Mouse (Mus musculus) lung, postnatal 0 days (tissue): ENCODE measurements around the gene Vgll1. TPM values are rescaled to one million over a fixed set of nuclear protein-coding genes. Genes with fewer than 3 reads are reported as not detected.

ENCODE experiments used
- ATAC-seq: fragments of 200-750 bp; cut with Nextera tagmentation; 2 replicates; pipeline ENCODE4 v1.8.0; 2017; ENCODE audit warnings: moderate library complexity
- DNase-seq: peaks from one replicate; pipeline ENCODE4 v3.0.0-alpha.2; 2016; ENCODE audit warnings: low spot score
- H3K27ac ChIP-seq: fragments of 300-500 bp; sonication (generic); 2 replicates; pipeline ENCODE4 v1.5.1; 2014; ENCODE audit warnings: antibody characterized with exemption, mild to moderate bottlenecking, low read length, mixed read lengths
- H3K27me3 ChIP-seq: fragments of 300-500 bp; sonication (generic); replicated peaks from 2 replicates; pipeline ENCODE4 v1.6.1; 2014; ENCODE audit warnings: low read length, mixed read lengths; ENCODE audit not compliant: insufficient read depth
- H3K36me3 ChIP-seq: fragments of 300-500 bp; sonication (generic); 2 replicates; pipeline ENCODE4 v1.6.1; 2014; ENCODE audit warnings: low read length, mixed read lengths; ENCODE audit not compliant: insufficient read depth
- H3K4me1 ChIP-seq: fragments of 300-500 bp; sonication (generic); 2 replicates; pipeline ENCODE4 v1.6.1; 2014; ENCODE audit warnings: antibody characterized with exemption, low read depth, low read length, mixed read lengths; ENCODE audit not compliant: insufficient read depth
- H3K4me2 ChIP-seq: fragments of 300-500 bp; sonication (generic); replicated peaks from 2 replicates; pipeline ENCODE4 v1.6.1; 2014; ENCODE audit warnings: low read depth, mild to moderate bottlenecking, low read length, moderate library complexity, mixed read lengths
- H3K4me3 ChIP-seq: fragments of 300-500 bp; sonication (generic); 2 replicates; pipeline ENCODE4 v1.5.1; 2014; ENCODE audit warnings: low read depth, low read length
- H3K9ac ChIP-seq: fragments of 300-500 bp; sonication (generic); replicated peaks from 2 replicates; pipeline ENCODE4 v1.6.1; 2014; ENCODE audit warnings: low read depth, mild to moderate bottlenecking
- H3K9me3 ChIP-seq: fragments of 300-500 bp; sonication (generic); 2 replicates; pipeline ENCODE4 v1.6.1; 2016; ENCODE audit warnings: low read length, mixed read lengths
- CTCF ChIP-seq: IDR thresholded peaks from 2 replicates; pipeline ENCODE4 v1.5.1; 2016; ENCODE audit warnings: antibody characterized with exemption, mild to moderate bottlenecking
- EP300 ChIP-seq: IDR thresholded peaks from 2 replicates; pipeline ENCODE4 v1.6.1; 2016; ENCODE audit warnings: antibody characterized with exemption, mild to moderate bottlenecking, control low read depth
- WGBS: fragments of 180-500 bp; shearing (Covaris S2); extraction: QIAGEN DNeasy Blood & Tissue Kit; methylation state at CpG from one replicate; pipeline ENCODE4 v1.1.7; 2014; 5-methylcytosine and 5-hydroxymethylcytosine counted together
- polyA plus RNA-seq: library from polyadenylated mRNA; unstranded; fragments of >200 nt; fragmentation: Nextera tagmentation; extraction: Ambion mirVana; gene quantifications from 2 replicates; pipeline ENCODE4 v1.2.1, GENCODE M21; 2015

Vgll1 gene
- 0.17 and 0.20 TPM in 2 replicates for polyA plus RNA-seq

DNA sequence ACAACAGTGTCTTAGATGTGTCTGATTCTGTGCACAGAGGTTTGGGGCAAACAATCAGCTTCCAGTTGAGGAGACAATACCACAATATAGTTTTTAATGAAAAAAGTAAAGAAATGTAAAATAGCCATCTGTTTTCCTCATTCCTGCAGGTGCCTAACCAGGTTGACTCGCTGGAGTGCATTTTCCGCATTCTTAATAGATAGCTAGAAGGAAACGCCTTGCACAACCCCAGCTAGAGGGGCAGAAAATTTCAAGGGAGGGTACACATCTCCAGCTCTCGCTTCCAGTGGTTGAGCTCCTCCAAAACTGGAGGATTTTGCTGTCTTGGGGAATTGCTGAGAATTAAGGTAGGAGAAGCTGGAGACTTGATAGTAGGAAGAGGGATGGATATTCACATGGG is at the start of gene Vgll1:
Gene Vgll1, plus strand, starts transcription at position 301 of the 400 bp plus-strand sequence.
- Histone ChIP-seq H3K4me2 (no peak within 1 kb of the TSS), H3K36me3 (no peaks in the 10 kb centered on the region), H3K27ac (no peak within 1 kb of the TSS), H3K4me3 (no peak within 1 kb of the TSS), H3K27me3 (no peaks in the 10 kb centered on the region), H3K4me1 (no peaks in the 10 kb centered on the region), H3K9ac (no peak within 1 kb of the TSS), H3K9me3 (no peaks in the 10 kb centered on the region)
- 74% methylated on average over 4 of the region's 4 CpGs for WGBS
- no peak for ATAC-seq
- TF ChIP-seq EP300 (no peak), CTCF (no peak)
- no peak for DNase-seq

DNA sequence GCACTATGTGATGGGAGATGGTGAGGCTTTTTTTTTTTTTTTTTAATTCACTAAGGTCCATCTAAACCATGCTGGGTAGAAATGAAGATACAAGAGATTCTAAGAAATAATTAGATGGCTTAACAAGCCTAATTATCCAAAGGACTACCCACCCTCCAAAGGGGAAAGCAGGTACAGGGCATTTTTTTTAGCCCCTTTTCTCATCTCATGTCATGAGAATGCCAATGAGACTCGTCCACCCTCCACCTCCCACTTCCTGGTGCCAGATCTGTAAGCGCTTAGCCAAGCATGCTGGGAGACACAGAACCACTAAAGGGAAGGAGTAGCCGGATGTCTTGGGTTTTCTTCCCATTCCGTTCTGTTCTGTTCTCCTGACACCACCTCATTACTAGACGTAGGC is 45.1 kb upstream of the Vgll1 start, which contains the start of gene Brs3:
Gene Brs3, plus strand, starts transcription at position 301 of the 400 bp plus-strand sequence.
- Histone ChIP-seq H3K27me3 (no peaks in the 10 kb centered on the region), H3K27ac (no peak within 1 kb of the TSS)

DNA sequence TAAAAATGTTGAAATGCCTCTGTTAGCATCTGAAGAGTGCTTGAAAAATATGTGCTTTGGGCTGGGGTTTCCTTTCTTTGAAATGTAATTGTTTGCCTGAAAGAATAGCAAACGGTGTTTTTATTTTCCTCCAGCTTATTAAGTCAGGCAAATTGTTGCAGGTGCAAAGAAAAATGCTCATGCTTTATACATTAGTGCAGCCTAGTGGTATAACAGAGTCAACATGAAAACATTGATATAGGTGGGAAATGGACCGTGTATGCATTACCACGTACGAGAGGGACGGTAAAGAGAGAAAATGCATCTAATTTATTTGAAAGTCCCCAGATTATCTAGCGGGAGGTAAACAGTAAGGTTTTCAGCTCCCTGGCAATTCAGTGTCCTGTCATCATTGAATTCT is 44.0 kb upstream of the Vgll1 start:
- Histone ChIP-seq H3K36me3 (no peaks in the 10 kb centered on the region), H3K4me2 (no peak overlapping the region), H3K27me3 (no peaks in the 10 kb centered on the region), H3K4me3 (no peak overlapping the region), H3K4me1 (no peaks in the 10 kb centered on the region), H3K9ac (no peak overlapping the region), H3K27ac (no peak overlapping the region), H3K9me3 (no peaks in the 10 kb centered on the region)
- WGBS, result 75% methylated on average over 6 of the region's 6 CpGs
- TF ChIP-seq CTCF, result no peak
- no peak for TF ChIP-seq EP300
- DNase-seq (no peak), ATAC-seq (no peak)

More for the DNA sequence above, 45.1 kb upstream of the Vgll1 start, which contains the start of gene Brs3:
- DNase-seq, result no peak
- H3K4me1 ChIP-seq, result no peaks in the 10 kb centered on the region
- 72% methylated on average over 5 of the region's 5 CpGs for WGBS
- no peak within 1 kb of the TSS for H3K9ac ChIP-seq
- no peak within 1 kb of the TSS for H3K4me3 ChIP-seq
- no peaks in the 10 kb centered on the region for H3K9me3 ChIP-seq
- no peaks in the 10 kb centered on the region for H3K36me3 ChIP-seq
- no peak for TF ChIP-seq CTCF
- no peak for TF ChIP-seq EP300
- H3K4me2 ChIP-seq, result no peak within 1 kb of the TSS
- ATAC-seq, result no peak

DNA sequence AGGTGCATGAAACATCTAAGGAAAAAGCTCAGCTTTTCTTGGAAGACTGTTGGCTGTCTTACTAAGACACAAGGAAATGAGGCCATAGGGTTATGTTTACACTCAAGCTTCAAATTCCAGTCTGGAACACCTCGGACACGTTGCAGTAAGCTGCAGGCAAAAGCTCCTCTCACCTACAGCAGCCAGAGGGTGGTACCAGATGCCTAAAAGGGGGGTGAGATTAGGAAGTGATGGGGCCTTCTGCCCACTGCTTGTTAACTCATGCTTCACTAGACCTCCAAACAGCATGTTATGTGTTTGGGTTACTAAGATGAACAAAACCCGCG is 35.1 kb upstream of the Vgll1 start:
- no peak for DNase-seq
- Histone ChIP-seq H3K27ac (peak overlapping the region; percentile 90), H3K9ac (no peak overlapping the region), H3K4me3 (peak overlapping the region; percentile 51), H3K36me3 (no peaks in the 10 kb centered on the region), H3K27me3 (no peaks in the 10 kb centered on the region), H3K9me3 (no peaks in the 10 kb centered on the region), H3K4me1 (no peaks in the 10 kb centered on the region), H3K4me2 (peak overlapping the region; percentile 46)
- TF ChIP-seq CTCF (no peak; the same call in 1 of the 2 replicates), EP300 (no peak)
- ATAC-seq, result peak; percentile 28
- WGBS, result 20% methylated on average over 4 of the region's 4 CpGs

DNA sequence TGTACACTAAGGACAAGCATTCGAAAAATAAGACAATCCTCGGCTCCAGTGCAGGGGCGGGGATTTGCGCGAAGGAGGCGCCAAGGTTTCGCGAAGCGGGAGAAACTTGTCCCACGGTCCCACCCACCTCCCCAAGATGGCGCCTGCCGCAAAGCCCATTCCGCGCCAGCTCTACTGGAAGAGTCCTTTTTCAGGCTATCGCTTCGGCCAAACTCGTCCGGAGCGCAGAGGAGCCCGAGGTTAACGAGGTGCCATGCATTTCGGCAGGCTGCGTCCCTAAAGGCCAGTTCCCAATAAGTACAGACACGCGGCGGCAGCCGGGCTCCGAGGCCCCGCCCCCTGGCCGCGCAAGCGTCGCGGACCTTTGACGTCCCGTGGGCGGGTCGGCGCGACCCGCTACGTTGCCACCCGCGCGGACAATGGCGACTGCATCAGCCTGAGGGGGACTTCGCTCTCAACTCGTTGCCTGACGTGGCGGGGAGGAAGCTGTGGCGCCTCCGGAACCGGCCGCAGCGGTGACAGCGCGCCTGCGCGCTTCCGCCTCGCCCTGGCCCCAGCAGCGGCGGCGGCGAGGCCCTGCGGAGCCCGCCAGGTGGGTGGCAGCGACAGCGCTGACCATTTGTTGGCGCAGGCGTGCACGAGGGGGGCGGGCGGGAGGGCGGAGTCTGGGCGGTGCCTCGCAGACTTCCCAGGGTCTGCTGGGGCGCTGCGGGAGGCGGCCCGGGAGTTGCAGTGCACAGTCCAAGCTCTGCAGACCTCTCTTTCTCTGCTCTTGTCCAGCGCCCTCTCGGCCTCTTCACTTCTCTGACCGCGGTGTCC is 34.5 kb upstream of the Vgll1 start, which contains the start of gene Htatsf1:
Gene Htatsf1, plus strand, starts transcription at position 410 of the 819 bp plus-strand sequence.
- Histone ChIP-seq H3K27ac (peak within 1 kb of the TSS; percentile 90), H3K4me1 (no peaks in the 10 kb centered on the region), H3K36me3 (no peaks in the 10 kb centered on the region), H3K9me3 (no peaks in the 10 kb centered on the region), H3K9ac (peak within 1 kb of the TSS; percentile 32; the same call in 1 of the 2 replicates), H3K4me2 (peak within 1 kb of the TSS; percentile 62), H3K4me3 (peak within 1 kb of the TSS; percentile 51), H3K27me3 (no peaks in the 10 kb centered on the region)
- peak; percentile 82 for DNase-seq
- ATAC-seq, result peak; percentile 95
- no peak for TF ChIP-seq CTCF
- TF ChIP-seq EP300, result no peak
- 13% methylated on average over 49 of the region's 85 CpGs for WGBS

DNA sequence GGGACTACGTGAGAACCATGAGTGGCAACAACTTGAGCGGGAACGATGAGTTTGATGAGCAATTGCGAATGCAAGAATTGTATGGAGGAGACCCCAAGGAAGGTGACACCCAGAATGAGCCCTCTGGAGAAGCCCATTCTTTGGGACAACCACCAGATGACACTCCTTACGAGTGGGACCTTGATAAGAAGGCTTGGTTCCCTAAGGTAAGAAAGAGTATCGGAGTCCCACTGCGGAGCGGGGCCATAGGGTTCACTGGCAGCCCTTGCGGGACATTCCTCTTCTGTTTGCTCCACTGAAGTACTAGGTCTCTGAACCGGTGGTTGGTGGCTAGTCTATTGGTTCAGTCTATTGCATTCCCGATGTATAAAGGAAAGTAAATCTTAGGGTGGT is 33.9 kb upstream of the Vgll1 start:
- Histone ChIP-seq H3K27ac (peak overlapping the region; percentile 90), H3K9me3 (no peaks in the 10 kb centered on the region), H3K4me1 (no peaks in the 10 kb centered on the region), H3K36me3 (no peaks in the 10 kb centered on the region), H3K27me3 (no peaks in the 10 kb centered on the region), H3K4me3 (peak overlapping the region; percentile 51), H3K4me2 (peak overlapping the region; percentile 62), H3K9ac (0 out of 2 replicates have a peak overlapping the region, but pooled peaks have one; percentile 12)
- DNase-seq (peak; percentile 6), ATAC-seq (peak; percentile 11; the same call in 1 of the 2 replicates)
- WGBS, result 17% methylated on average over 11 of the region's 11 CpGs
- no peak for TF ChIP-seq CTCF
- TF ChIP-seq EP300, result no peak
